Mouse (Mus musculus) ES-E14 (cell line): ENCODE results near the gene Klhl3. TPM values are rescaled to one million over a fixed set of nuclear protein-coding genes. Genes with fewer than 3 reads are reported as not detected.

Source experiments
- DNase-seq: peaks from one replicate; pipeline ENCODE4 v3.0.0-alpha.2; 2013; ENCODE audit warnings: low read depth, low spot score
- H3K27ac ChIP-seq: 2 replicates; pipeline ENCODE4 v1.5.1; 2012; ENCODE audit warnings: low read depth, mild to moderate bottlenecking, low read length, moderate library complexity, mixed read lengths; ENCODE audit not compliant: poor library complexity, insufficient read depth, severe bottlenecking
- H3K36me3 ChIP-seq: 2 replicates; pipeline ENCODE4 v1.6.1; 2012; ENCODE audit warnings: mild to moderate bottlenecking, low read length, moderate library complexity, mixed read lengths; ENCODE audit not compliant: control insufficient read depth, poor library complexity, insufficient read depth, severe bottlenecking
- H3K4me1 ChIP-seq, 2 experiments: fragments of 150-350 bp in 1 of 2; sonication (generic) in 1 of 2; 2 replicates each; pipeline ENCODE4 v1.6.1; 2012; ENCODE audit warnings: low read length in 2 of 2, mild to moderate bottlenecking in 1 of 2, mixed read lengths in 1 of 2; ENCODE audit not compliant: control insufficient read depth in 2 of 2, insufficient read depth in 2 of 2, poor library complexity in 1 of 2
- H3K4me3 ChIP-seq, 2 experiments: fragments of 150-350 bp in 1 of 2; sonication (generic) in 1 of 2; 2 replicates each; pipeline ENCODE4 v1.5.1; 2012; ENCODE audit warnings: low read length in 2 of 2, low read depth in 1 of 2, mild to moderate bottlenecking in 1 of 2, mixed read lengths in 1 of 2; ENCODE audit not compliant: insufficient read depth in 1 of 2, poor library complexity in 1 of 2, severe bottlenecking in 1 of 2
- H3K9ac ChIP-seq: 2 replicates; pipeline ENCODE4 v1.6.1; 2012; ENCODE audit warnings: low read depth, mild to moderate bottlenecking, low read length, mixed read lengths; ENCODE audit not compliant: poor library complexity, insufficient read depth, severe bottlenecking
- H3K9me3 ChIP-seq: fragments of 150-350 bp; sonication (generic); 2 replicates; pipeline ENCODE4 v1.6.1; 2012; ENCODE audit warnings: low read depth, mild to moderate bottlenecking, low read length; ENCODE audit not compliant: control insufficient read depth, insufficient read depth
- CHD2 ChIP-seq: IDR thresholded peaks from 2 replicates; pipeline ENCODE4 v1.6.1; 2014; ENCODE audit warnings: mild to moderate bottlenecking, low read depth, low read length, inconsistent platforms
- HCFC1 ChIP-seq: IDR thresholded peaks from 2 replicates; pipeline ENCODE4 v1.6.1; 2012; ENCODE audit warnings: low read length, inconsistent platforms, borderline replicate concordance; ENCODE audit not compliant: insufficient read depth
- MAFK ChIP-seq: IDR thresholded peaks from 2 replicates; pipeline ENCODE4 v1.6.1; 2014; ENCODE audit warnings: mild to moderate bottlenecking, low read depth, low read length, inconsistent platforms; ENCODE audit not compliant: insufficient read depth
- ZC3H11A ChIP-seq: IDR thresholded peaks from 2 replicates; pipeline ENCODE4 v1.6.1; 2012; ENCODE audit warnings: low read depth, mild to moderate bottlenecking, inconsistent platforms, low read length, borderline replicate concordance
- ZNF384 ChIP-seq: IDR thresholded peaks from 2 replicates; pipeline ENCODE4 v1.6.1; 2012; ENCODE audit warnings: low read depth, low read length, inconsistent platforms
- in situ Hi-C, 2 experiments: fragments of 600-800 bp; cut with MboI; formaldehyde crosslinking; loops; one replicate each; pipeline ENCODE4 v1.15.1; 2025; ENCODE audit warnings: low sequenced_read_pairs in 2 of 2, inconsistent platforms in 1 of 2; ENCODE audit not compliant: unreplicated experiment in 2 of 2
- total RNA-seq: library from RNA; depleted of rRNA; stranded (reverse); fragments of 300-350 nt; gene quantifications from 2 replicates; pipeline ENCODE4 v1.2.3, GENCODE M21; 2012

Klhl3 gene
- total RNA-seq, 1 experiment = 0.67 TPM

DNA sequence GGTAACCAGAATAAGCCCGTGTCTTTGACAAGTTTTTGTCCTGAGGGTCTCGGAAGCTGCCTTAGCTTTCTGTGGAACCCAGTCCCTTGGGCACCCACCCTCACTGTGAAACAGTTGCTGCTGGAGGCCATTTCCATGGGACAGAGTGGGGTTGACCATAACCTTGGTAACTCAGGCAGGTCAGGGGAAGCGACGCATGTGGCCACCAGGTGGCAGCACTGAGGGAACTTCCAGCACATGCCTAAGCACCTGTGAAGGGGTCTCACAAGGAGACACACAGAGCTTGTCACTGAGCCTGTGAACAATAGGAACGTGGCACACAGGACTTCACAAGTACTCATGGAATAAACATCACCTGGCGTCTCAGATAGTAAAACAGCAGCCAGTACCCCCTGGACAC is 81.6 kb downstream of the Klhl3 start:
- Histone ChIP-seq H3K9ac (no peak overlapping the region), H3K4me1 (no peaks in the 10 kb centered on the region), H3K36me3 (no peaks in the 10 kb centered on the region), H3K27ac (no peak overlapping the region), H3K9me3 (no peaks in the 10 kb centered on the region), H3K4me3 (no peak overlapping the region)
- in situ Hi-C loops = no loop called here
- DNase-seq = peak; percentile 56
- TF ChIP-seq HCFC1 (no peak), ZNF384 (no peak), CHD2 (no peak), ZC3H11A (no peak), MAFK (no peak)

DNA sequence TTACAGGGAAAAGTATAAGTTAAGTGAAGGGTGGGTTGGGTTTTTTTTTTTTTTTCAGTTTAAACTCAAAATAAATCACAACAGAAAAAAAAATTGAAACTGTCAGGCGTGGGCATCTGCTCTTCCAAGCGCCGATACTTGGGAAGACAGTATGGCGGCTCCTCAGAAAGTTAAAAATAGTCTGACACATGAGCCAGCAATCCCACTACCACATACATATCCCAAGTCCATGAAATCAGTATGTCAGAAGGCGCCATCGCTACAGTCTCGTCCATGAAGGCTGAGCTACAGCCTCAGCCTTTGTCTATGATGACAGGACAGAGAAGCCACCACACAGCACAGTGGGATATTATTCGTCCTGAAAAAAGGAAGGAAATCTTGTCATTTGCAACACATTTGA is 86.3 kb downstream of the Klhl3 start:
- in situ Hi-C loops = no loop called here
- no peak for TF ChIP-seq CHD2
- TF ChIP-seq MAFK = no peak
- TF ChIP-seq ZC3H11A = no peak
- TF ChIP-seq ZNF384 = no peak
- TF ChIP-seq HCFC1 = no peak
- H3K9ac ChIP-seq = no peak overlapping the region
- H3K36me3 ChIP-seq = no peaks in the 10 kb centered on the region
- no peak overlapping the region for H3K27ac ChIP-seq
- no peak overlapping the region for H3K4me3 ChIP-seq
- H3K4me1 ChIP-seq = 0 out of 4 replicates have a peak, but pooled peaks cover 0 to 4% of the 10 kb centered on the region in 2 experiments
- H3K9me3 ChIP-seq = no peaks in the 10 kb centered on the region
- DNase-seq = no peak

DNA sequence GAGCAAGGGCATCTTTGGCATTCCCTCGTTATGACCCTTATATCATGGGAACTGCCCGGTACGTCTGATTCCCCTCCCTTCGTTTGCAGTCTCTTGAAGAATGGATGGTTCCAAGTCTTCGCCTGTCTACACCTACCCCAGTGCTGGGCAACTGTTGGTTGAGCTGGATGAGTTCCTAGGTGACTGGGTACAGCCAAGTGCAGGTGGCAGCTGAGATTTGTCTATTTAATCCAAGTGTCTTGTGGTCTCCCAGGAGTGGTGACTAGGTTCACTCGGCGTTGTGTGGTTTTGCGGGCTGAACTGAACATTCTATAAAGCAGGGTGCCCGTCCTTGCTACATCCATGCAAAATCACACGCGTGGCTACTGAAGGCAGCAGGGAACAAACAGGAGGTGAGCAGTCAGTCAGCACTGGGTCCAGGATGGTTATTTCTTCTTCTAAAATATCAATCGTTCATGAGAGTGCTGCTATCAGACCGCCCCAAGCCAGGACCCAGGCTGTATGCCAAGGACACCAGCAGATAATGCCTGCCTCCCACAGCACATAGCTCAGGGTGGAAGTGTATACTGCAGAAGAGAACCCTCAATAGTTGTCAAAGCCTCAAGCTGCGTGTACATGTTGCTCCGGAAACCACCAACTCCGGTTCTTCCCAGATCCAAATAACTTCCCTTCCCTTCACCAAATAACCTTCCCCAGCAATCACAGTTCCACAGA is 87.5 kb downstream of the Klhl3 start:
- Histone ChIP-seq H3K9me3 (no peaks in the 10 kb centered on the region), H3K9ac (no peak overlapping the region), H3K36me3 (no peaks in the 10 kb centered on the region), H3K4me3 (no peak overlapping the region), H3K4me1 (0 out of 4 replicates have a peak, but pooled peaks cover 0 to 4% of the 10 kb centered on the region in 2 experiments), H3K27ac (no peak overlapping the region)
- TF ChIP-seq HCFC1 = no peak
- TF ChIP-seq ZC3H11A = no peak
- no peak for TF ChIP-seq CHD2
- TF ChIP-seq ZNF384 = no peak
- TF ChIP-seq MAFK = no peak
- no peak for DNase-seq
- in situ Hi-C loops = no loop called here

DNA sequence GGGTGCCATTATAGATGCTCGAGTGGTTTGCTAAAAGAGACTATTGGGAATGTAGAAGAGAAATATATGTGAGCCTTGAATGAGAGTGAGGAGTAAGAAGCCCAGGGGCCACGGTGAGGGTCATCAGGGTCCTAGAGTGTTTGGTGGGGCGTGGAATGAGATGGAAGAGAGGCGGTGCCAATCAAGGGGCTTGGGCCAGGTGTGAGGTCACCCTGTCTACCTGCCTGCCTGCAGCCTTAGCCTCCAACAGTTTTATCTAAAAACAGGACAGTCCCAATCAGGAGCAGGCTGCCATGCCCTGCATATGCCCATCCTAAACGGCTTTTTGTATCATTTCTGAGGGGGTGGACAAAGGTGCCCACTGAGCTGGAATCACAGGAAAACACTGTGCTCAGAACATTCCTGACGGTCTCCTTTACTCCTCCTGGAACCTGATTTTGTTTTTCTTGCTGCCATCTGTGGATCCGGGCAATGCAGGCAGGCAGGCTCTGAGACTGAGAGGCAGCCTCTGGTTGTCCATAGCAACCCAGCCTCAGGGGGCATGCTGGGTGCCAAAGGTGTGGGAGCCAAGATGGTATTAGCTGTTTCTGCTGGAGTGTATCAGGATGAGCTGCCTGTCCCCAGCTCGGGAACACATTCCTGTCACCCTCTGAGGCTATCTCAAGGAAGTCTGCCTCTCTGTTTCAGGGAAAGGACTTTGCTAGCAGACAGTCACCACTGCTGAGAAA is 89.5 kb downstream of the Klhl3 start:
- no peak for DNase-seq
- in situ Hi-C loops = no loop called here
- Histone ChIP-seq H3K27ac (no peak overlapping the region), H3K4me1 (0 out of 4 replicates have a peak, but pooled peaks cover 0 to 4% of the 10 kb centered on the region in 2 experiments), H3K4me3 (no peak overlapping the region), H3K9ac (no peak overlapping the region), H3K36me3 (no peaks in the 10 kb centered on the region), H3K9me3 (no peaks in the 10 kb centered on the region)
- TF ChIP-seq HCFC1 (no peak), ZC3H11A (no peak), ZNF384 (no peak), MAFK (no peak), CHD2 (no peak)
